Mouse (Mus musculus) stomach, embryonic 15.5 days (tissue): Measurements from ENCODE around the gene Hist1h4a. TPM values are rescaled to one million over a fixed set of nuclear protein-coding genes. Genes with fewer than 3 reads are reported as not detected.
"Not testable (repeated sequence)": the region's sequence is repeated elsewhere in the genome, so short reads cannot be mapped to it uniquely, and the experiment has no call there.

ENCODE experiments used
- ATAC-seq: fragments of 200-750 bp; cut with Nextera tagmentation; 2 replicates; pipeline ENCODE4 v1.8.0; 2017; ENCODE audit warnings: low read depth, moderate number of reproducible peaks, moderate TSS enrichment; ENCODE audit not compliant: insufficient read depth, low FRiP score
- H3K27ac ChIP-seq: fragments of 300-500 bp; sonication (generic); 2 replicates; pipeline ENCODE4 v1.5.1; 2015; ENCODE audit warnings: mild to moderate bottlenecking, inconsistent platforms
- H3K27me3 ChIP-seq: fragments of 300-500 bp; sonication (generic); replicated peaks from 2 replicates; pipeline ENCODE4 v1.6.1; 2015; ENCODE audit warnings: inconsistent platforms
- H3K36me3 ChIP-seq: fragments of 300-500 bp; sonication (generic); 2 replicates; pipeline ENCODE4 v1.6.1; 2015; ENCODE audit warnings: inconsistent platforms
- H3K4me1 ChIP-seq: fragments of 300-500 bp; sonication (generic); 2 replicates; pipeline ENCODE4 v1.6.1; 2015; ENCODE audit warnings: inconsistent platforms
- H3K4me2 ChIP-seq: fragments of 300-500 bp; sonication (generic); 2 replicates; pipeline ENCODE4 v1.6.1; 2015; ENCODE audit warnings: mild to moderate bottlenecking, inconsistent platforms
- H3K4me3 ChIP-seq: fragments of 300-500 bp; sonication (generic); replicated peaks from 2 replicates; pipeline ENCODE4 v1.5.1; 2015; ENCODE audit warnings: inconsistent platforms
- H3K9ac ChIP-seq: fragments of 300-500 bp; sonication (generic); 2 replicates; pipeline ENCODE4 v1.6.1; 2015; ENCODE audit warnings: inconsistent platforms
- H3K9me3 ChIP-seq: fragments of 300-500 bp; sonication (generic); 2 replicates; pipeline ENCODE4 v1.6.1; 2016; ENCODE audit warnings: inconsistent platforms
- WGBS: fragments of 180-500 bp; shearing (Covaris S2); methylation state at CpG from one replicate; pipeline ENCODE4 v1.1.7; 2015; 5-methylcytosine and 5-hydroxymethylcytosine counted together
- polyA plus RNA-seq: library from polyadenylated mRNA; unstranded; fragments of >200 nt; fragmentation: Nextera tagmentation; extraction: Ambion mirVana; gene quantifications from 2 replicates; pipeline ENCODE4 v1.2.1, GENCODE M21; 2015

Hist1h4a gene
- polyA plus RNA-seq, 1 experiment from 2014 or later, result 0.42 TPM

- not testable (repeated sequence) for H3K4me1 ChIP-seq, H3K36me3 ChIP-seq, H3K27me3 ChIP-seq, H3K9me3 ChIP-seq
- H3K27ac ChIP-seq, result peak within 1 kb of the TSS; percentile 100
- H3K4me2 ChIP-seq, result peak within 1 kb of the TSS; percentile 62
- peak within 1 kb of the TSS; percentile 54 for H3K9ac ChIP-seq
- peak within 1 kb of the TSS; percentile 44 for H3K4me3 ChIP-seq
- peak; percentile 87 for ATAC-seq
- under 1% methylated on average over 47 of the region's 58 CpGs for WGBS
Measured at GRCm38 (mm10) chr13:23746201-23747080, 14.6 kb downstream of the Hist1h4a start, which contains the start of gene Hist1h2bb. TSS of gene Hist1h2bb (plus strand) at chr13:23746734.

- Histone ChIP-seq H3K9me3 (no peaks in the 10 kb centered on the region), H3K4me1 (peaks cover 9% of the 10 kb centered on the region; the same call in 1 of the 2 replicates), H3K4me3 (peak within 1 kb of the TSS; percentile 44), H3K9ac (peak within 1 kb of the TSS; percentile 54), H3K36me3 (no peaks in the 10 kb centered on the region), H3K27me3 (no peaks in the 10 kb centered on the region), H3K4me2 (peak within 1 kb of the TSS; percentile 62), H3K27ac (peak within 1 kb of the TSS; percentile 100)
- peak; percentile 67 for ATAC-seq
- WGBS, result under 1% methylated on average over 28 of the region's 28 CpGs
Measured at GRCm38 (mm10) chr13:23745381-23746161, 15.5 kb downstream of the Hist1h4a start, which contains the start of gene Hist1h3c. TSS of gene Hist1h3c (minus strand) at chr13:23745602.

GRCm38 (mm10) chr13:23744421-23745380, 16.3 kb downstream of the Hist1h4a start:
- peak overlapping the region; percentile 100 for H3K27ac ChIP-seq
- no peaks in the 10 kb centered on the region for H3K36me3 ChIP-seq
- no peaks in the 10 kb centered on the region for H3K9me3 ChIP-seq
- H3K27me3 ChIP-seq, result no peaks in the 10 kb centered on the region
- ATAC-seq, result no peak
- H3K4me1 ChIP-seq, result peaks cover 9% of the 10 kb centered on the region; the same call in 1 of the 2 replicates
- no peak overlapping the region; the same call in 1 of the 2 replicates for H3K9ac ChIP-seq
- peak overlapping the region; percentile 44 for H3K4me3 ChIP-seq
- peak overlapping the region; percentile 62 for H3K4me2 ChIP-seq
- under 1% methylated on average over 15 of the region's 36 CpGs for WGBS

GRCm38 (mm10) chr13:23743963-23744362, 17.1 kb downstream of the Hist1h4a start:
- H3K4me1 ChIP-seq, result peaks cover 9% of the 10 kb centered on the region; the same call in 1 of the 2 replicates
- no peaks in the 10 kb centered on the region for H3K27me3 ChIP-seq
- ATAC-seq, result no peak
- H3K9ac ChIP-seq, result no peak overlapping the region
- H3K9me3 ChIP-seq, result no peaks in the 10 kb centered on the region
- H3K27ac ChIP-seq, result peak overlapping the region; percentile 75
- H3K4me3 ChIP-seq, result peak overlapping the region; percentile 44; the same call in 1 of the 2 replicates
- peak overlapping the region; percentile 62; the same call in 1 of the 2 replicates for H3K4me2 ChIP-seq
- WGBS, result 27% methylated on average over 4 of the region's 4 CpGs
- no peaks in the 10 kb centered on the region for H3K36me3 ChIP-seq

- no peak overlapping the region for H3K27ac ChIP-seq
- 83% methylated on average over 5 of the region's 5 CpGs for WGBS
- peaks cover 9% of the 10 kb centered on the region; the same call in 1 of the 2 replicates for H3K4me1 ChIP-seq
- ATAC-seq, result no peak
- H3K4me2 ChIP-seq, result no peak overlapping the region
- no peaks in the 10 kb centered on the region for H3K9me3 ChIP-seq
- no peaks in the 10 kb centered on the region for H3K36me3 ChIP-seq
- no peak overlapping the region for H3K9ac ChIP-seq
- H3K27me3 ChIP-seq, result no peaks in the 10 kb centered on the region
- no peak overlapping the region for H3K4me3 ChIP-seq
Measured at GRCm38 (mm10) chr13:23743215-23743614, 17.8 kb downstream of the Hist1h4a start.

GRCm38 (mm10) chr13:23742007-23742406, 19.0 kb downstream of the Hist1h4a start:
- H3K4me2 ChIP-seq, result no peak overlapping the region
- H3K4me1 ChIP-seq, result 0 out of 2 replicates have a peak, but pooled peaks cover 3% of the 10 kb centered on the region
- H3K36me3 ChIP-seq, result no peaks in the 10 kb centered on the region
- H3K27ac ChIP-seq, result no peak overlapping the region
- no peak overlapping the region for H3K9ac ChIP-seq
- ATAC-seq, result no peak
- no peaks in the 10 kb centered on the region for H3K27me3 ChIP-seq
- H3K4me3 ChIP-seq, result no peak overlapping the region
- no peaks in the 10 kb centered on the region for H3K9me3 ChIP-seq

- Histone ChIP-seq H3K9ac (no peak overlapping the region), H3K4me1 (0 out of 2 replicates have a peak, but pooled peaks cover 2% of the 10 kb centered on the region), H3K4me3 (peak overlapping the region; percentile 64; the same call in 1 of the 2 replicates), H3K4me2 (peak overlapping the region; percentile 95), H3K9me3 (no peaks in the 10 kb centered on the region), H3K27me3 (no peaks in the 10 kb centered on the region), H3K27ac (peak overlapping the region; percentile 99; the same call in 1 of the 2 replicates), H3K36me3 (no peaks in the 10 kb centered on the region)
- WGBS, result 51% methylated on average over 5 of the region's 5 CpGs
- ATAC-seq, result no peak
Measured at GRCm38 (mm10) chr13:23740910-23741309, 20.1 kb downstream of the Hist1h4a start.

GRCm38 (mm10) chr13:23740256-23740840, 20.7 kb downstream of the Hist1h4a start:
- peak overlapping the region; percentile 99 for H3K27ac ChIP-seq
- H3K9ac ChIP-seq, result peak overlapping the region; percentile 39; the same call in 1 of the 2 replicates
- H3K4me1 ChIP-seq, result 0 out of 2 replicates have a peak, but pooled peaks cover 2% of the 10 kb centered on the region
- no peaks in the 10 kb centered on the region for H3K36me3 ChIP-seq
- no peaks in the 10 kb centered on the region for H3K9me3 ChIP-seq
- H3K27me3 ChIP-seq, result no peaks in the 10 kb centered on the region
- peak overlapping the region; percentile 95 for H3K4me2 ChIP-seq
- 17% methylated on average over 13 of the region's 13 CpGs for WGBS
- ATAC-seq, result no peak
- H3K4me3 ChIP-seq, result peak overlapping the region; percentile 64

- Histone ChIP-seq H3K9me3 (no peaks in the 10 kb centered on the region), H3K27ac (peak overlapping the region; percentile 99), H3K4me2 (peak overlapping the region; percentile 95), H3K4me1 (0 out of 2 replicates have a peak, but pooled peaks cover 2% of the 10 kb centered on the region), H3K36me3 (no peaks in the 10 kb centered on the region), H3K4me3 (peak overlapping the region; percentile 64), H3K27me3 (no peaks in the 10 kb centered on the region), H3K9ac (peak overlapping the region; percentile 91)
- ATAC-seq, result no peak
- WGBS, result 0% methylated on average over 14 of the region's 14 CpGs
Measured at GRCm38 (mm10) chr13:23739922-23740252, 21.1 kb downstream of the Hist1h4a start.

- H3K4me2 ChIP-seq, result peak overlapping the region; percentile 95
- 0 out of 2 replicates have a peak, but pooled peaks cover 2% of the 10 kb centered on the region for H3K4me1 ChIP-seq
- H3K27ac ChIP-seq, result peak overlapping the region; percentile 99
- H3K36me3 ChIP-seq, result no peaks in the 10 kb centered on the region
- H3K4me3 ChIP-seq, result peak overlapping the region; percentile 64
- ATAC-seq, result peak; percentile 89
- H3K27me3 ChIP-seq, result no peaks in the 10 kb centered on the region
- WGBS, result under 1% methylated on average over 39 of the region's 39 CpGs
- no peaks in the 10 kb centered on the region for H3K9me3 ChIP-seq
- peak overlapping the region; percentile 91 for H3K9ac ChIP-seq
Measured at GRCm38 (mm10) chr13:23739069-23739921, 21.7 kb downstream of the Hist1h4a start.
